Mouse (Mus musculus): Measurements from ENCODE around the gene Blm.
"Not testable (repeated sequence)": the region's sequence is repeated elsewhere in the genome, so short reads cannot be mapped to it uniquely, and the experiment has no call there.

Blm gene

DNA sequence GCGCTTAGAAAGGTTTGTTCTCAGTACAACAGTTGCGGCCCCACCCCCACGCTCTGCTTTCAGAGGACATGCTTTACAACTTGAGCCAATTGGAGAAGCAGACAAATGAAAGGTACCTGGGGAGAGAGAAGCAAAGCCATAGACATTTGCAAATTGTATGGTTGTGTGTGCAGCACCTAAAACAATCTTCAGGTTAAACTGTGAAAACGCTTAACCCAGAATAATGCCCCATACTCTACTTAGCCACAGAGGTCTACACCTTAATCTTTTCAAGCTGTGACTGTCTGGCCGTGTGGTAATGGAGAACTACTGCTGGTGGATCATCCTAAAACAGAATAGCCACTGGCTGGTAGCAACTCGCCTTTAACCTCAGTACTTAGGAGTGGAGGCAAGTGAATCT lies 8.2 kb downstream of the Blm start:
- Histone ChIP-seq H3K9me3 (ENCODE audit: low read length) (no peaks in the 10 kb centered on the region), H3K4me3 (replicated peaks; ENCODE audit: low read length) (no peak overlapping the region), H3K36me3 (ENCODE audit: insufficient read depth, low read length) (peaks cover 45% of the 10 kb centered on the region), H3K27me3 (ENCODE audit: insufficient read depth, low read length) (no peaks in the 10 kb centered on the region), H3K4me1 (replicated peaks; ENCODE audit: low read depth, low read length) (peaks cover 53% of the 10 kb centered on the region)
- peak; percentile 86; the same call in 1 of the 2 replicates for TF ChIP-seq NANOG (IDR thresholded peaks at IDR 0.05; ENCODE audit: borderline replicate concordance, low read length)
- TF ChIP-seq CTCF (conservative IDR thresholded peaks at IDR 0.05; ENCODE audit: low read length) = no peak
- TF ChIP-seq POU5F1 (IDR thresholded peaks at IDR 0.05; ENCODE audit: borderline replicate concordance, low read length) = no peak

DNA sequence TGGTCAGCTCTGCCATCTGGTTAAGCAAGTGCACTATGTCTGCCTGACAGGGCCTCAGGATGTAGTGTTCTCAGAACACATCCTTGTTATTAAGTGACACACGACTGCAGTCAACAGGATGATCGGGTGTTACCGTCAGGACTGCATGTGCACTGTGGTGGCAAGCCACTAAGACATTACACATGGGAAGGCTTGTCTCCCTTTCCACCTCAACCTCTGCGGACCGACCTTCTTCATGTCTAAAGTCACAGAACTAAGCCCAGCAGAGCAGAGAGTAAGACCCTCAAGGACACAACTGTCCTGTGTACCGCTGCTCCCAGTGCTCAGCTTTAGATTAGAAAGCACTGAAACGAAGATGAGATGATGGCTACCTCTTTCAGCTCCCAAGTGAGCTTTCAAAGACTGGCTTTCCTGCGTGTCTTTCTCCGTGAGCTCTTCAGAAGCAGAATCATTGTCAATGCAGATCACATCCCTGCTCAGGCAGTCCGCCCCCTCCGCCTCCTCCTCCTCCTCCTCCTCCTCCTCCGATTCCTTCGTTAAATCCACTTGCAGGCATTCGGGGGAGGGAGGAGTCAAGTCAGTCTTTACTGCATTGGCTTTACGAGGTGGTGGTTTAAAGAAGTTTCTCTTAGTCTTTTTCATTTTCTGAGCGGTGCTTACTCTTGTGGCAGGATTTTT lies 22.4 kb downstream of the Blm start:
- Histone ChIP-seq H3K4me3 (replicated peaks; ENCODE audit: low read length) (no peak overlapping the region), H3K27me3 (ENCODE audit: insufficient read depth, low read length) (no peaks in the 10 kb centered on the region), H3K9me3 (ENCODE audit: low read length) (no peaks in the 10 kb centered on the region), H3K4me1 (replicated peaks; ENCODE audit: low read depth, low read length) (peaks cover 10% of the 10 kb centered on the region), H3K36me3 (ENCODE audit: insufficient read depth, low read length) (peaks cover 86% of the 10 kb centered on the region)
- no peak for TF ChIP-seq CTCF (conservative IDR thresholded peaks at IDR 0.05; ENCODE audit: low read length)
- TF ChIP-seq POU5F1 (IDR thresholded peaks at IDR 0.05; ENCODE audit: borderline replicate concordance, low read length) = no peak
- TF ChIP-seq NANOG (IDR thresholded peaks at IDR 0.05; ENCODE audit: borderline replicate concordance, low read length) = no peak

DNA sequence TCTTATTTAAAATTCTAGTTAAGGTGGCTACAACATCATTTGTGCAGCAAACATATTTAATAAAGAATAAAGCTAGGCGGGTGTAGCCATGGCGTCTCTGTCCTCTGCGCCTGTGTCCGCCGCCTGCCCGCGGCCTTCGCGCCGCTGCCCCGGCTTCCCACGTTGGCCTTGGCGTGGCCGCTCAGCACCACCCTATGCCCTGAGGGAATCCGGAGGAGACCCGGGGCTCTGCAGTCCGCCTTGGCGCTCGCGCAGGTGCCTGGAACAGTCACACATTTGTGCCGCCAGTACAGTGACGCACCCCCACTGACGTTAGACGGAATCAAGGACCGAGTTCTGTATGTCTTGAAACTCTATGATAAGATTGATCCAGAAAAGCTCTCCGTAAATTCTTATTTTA lies 27.2 kb downstream of the Blm start:
- not testable (repeated sequence) for H3K27me3 ChIP-seq (ENCODE audit: insufficient read depth, low read length); H3K4me1 ChIP-seq (replicated peaks; ENCODE audit: low read depth, low read length); H3K9me3 ChIP-seq (ENCODE audit: low read length); H3K4me3 ChIP-seq (replicated peaks; ENCODE audit: low read length)
- H3K36me3 ChIP-seq (ENCODE audit: insufficient read depth, low read length) = peaks cover 93% of the 10 kb centered on the region

DNA sequence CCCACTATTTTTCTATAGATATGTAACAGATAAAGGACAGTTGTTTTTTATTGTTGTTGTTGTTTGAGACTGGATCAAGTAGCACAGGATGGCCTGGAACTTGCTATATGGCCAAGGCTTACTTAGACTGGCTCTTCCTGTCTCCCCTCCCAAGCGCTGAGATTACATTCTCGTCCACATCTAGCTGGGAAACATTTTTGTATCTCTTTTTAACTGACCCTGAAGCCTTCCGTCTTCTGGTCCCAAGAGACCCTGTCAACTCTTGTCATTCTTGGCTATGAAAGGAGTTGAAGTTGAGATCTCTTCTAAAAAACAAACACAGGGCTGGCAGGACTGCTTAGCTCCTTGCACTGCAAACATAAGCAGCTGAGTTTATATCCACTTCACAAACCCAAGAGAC lies 28.9 kb downstream of the Blm start:
- Histone ChIP-seq H3K4me3 (replicated peaks; ENCODE audit: low read length) (no peak overlapping the region), H3K9me3 (ENCODE audit: low read length) (no peaks in the 10 kb centered on the region), H3K27me3 (ENCODE audit: insufficient read depth, low read length) (no peaks in the 10 kb centered on the region), H3K4me1 (replicated peaks; ENCODE audit: low read depth, low read length) (no peaks in the 10 kb centered on the region), H3K36me3 (ENCODE audit: insufficient read depth, low read length) (peaks cover 93% of the 10 kb centered on the region)
- TF ChIP-seq NANOG (IDR thresholded peaks at IDR 0.05; ENCODE audit: borderline replicate concordance, low read length) (no peak), POU5F1 (IDR thresholded peaks at IDR 0.05; ENCODE audit: borderline replicate concordance, low read length) (no peak), CTCF (conservative IDR thresholded peaks at IDR 0.05; ENCODE audit: low read length) (no peak)

DNA sequence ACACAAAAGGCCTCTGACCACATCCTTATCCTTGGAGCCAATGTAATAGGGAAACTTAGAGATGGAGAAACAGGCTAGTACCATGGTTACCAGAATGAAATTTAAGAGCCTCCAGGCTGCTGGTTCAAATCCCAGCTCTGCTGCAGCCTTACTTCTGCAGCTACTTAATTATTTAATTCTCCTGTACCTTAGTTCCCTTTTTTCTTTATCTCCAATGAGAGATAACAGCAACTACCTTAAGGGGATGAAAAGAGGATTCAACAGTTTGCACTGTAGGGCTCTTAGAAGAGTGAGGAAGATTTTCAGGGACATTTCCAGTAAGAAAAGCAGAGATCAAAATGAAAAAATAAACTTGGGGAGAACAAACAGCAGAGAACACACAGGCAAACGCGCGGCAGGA lies 30.0 kb downstream of the Blm start:
- no peak overlapping the region for H3K4me3 ChIP-seq (replicated peaks; ENCODE audit: low read length)
- no peaks in the 10 kb centered on the region for H3K27me3 ChIP-seq (ENCODE audit: insufficient read depth, low read length)
- peaks cover 93% of the 10 kb centered on the region for H3K36me3 ChIP-seq (ENCODE audit: insufficient read depth, low read length)
- no peaks in the 10 kb centered on the region for H3K9me3 ChIP-seq (ENCODE audit: low read length)
- 0 out of 2 replicates have a peak, but pooled peaks cover under 1% of the 10 kb centered on the region for H3K4me1 ChIP-seq (replicated peaks; ENCODE audit: low read depth, low read length)
- TF ChIP-seq CTCF (conservative IDR thresholded peaks at IDR 0.05; ENCODE audit: low read length) (no peak), POU5F1 (IDR thresholded peaks at IDR 0.05; ENCODE audit: borderline replicate concordance, low read length) (no peak), NANOG (IDR thresholded peaks at IDR 0.05; ENCODE audit: borderline replicate concordance, low read length) (no peak)

DNA sequence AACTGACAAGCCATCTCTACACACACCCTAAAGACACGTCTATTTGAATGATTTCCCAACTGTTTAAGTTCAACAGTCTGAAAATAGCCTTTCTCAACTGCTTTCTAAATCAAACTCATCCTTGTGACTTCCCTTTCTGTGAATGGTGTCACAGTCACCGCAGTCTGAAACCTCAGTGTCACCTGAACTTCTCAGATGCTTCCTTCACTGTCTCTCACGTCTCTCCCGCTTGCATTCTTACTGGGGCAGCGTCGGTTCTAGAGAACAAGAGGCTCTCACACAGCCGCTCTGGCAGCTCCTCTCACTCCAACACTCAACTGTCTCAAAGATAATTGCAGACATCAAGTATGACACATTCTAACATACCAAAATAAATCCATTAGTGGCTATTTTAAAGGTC lies 33.9 kb downstream of the Blm start:
- H3K4me3 ChIP-seq (replicated peaks; ENCODE audit: low read length) = no peak overlapping the region
- H3K27me3 ChIP-seq (ENCODE audit: insufficient read depth, low read length) = no peaks in the 10 kb centered on the region
- H3K9me3 ChIP-seq (ENCODE audit: low read length) = no peaks in the 10 kb centered on the region
- TF ChIP-seq POU5F1 (IDR thresholded peaks at IDR 0.05; ENCODE audit: borderline replicate concordance, low read length) = no peak
- no peak for TF ChIP-seq NANOG (IDR thresholded peaks at IDR 0.05; ENCODE audit: borderline replicate concordance, low read length)
- no peak for TF ChIP-seq CTCF (conservative IDR thresholded peaks at IDR 0.05; ENCODE audit: low read length)
- H3K4me1 ChIP-seq (replicated peaks; ENCODE audit: low read depth, low read length) = peaks cover 13% of the 10 kb centered on the region
- peaks cover 96% of the 10 kb centered on the region for H3K36me3 ChIP-seq (ENCODE audit: insufficient read depth, low read length)

DNA sequence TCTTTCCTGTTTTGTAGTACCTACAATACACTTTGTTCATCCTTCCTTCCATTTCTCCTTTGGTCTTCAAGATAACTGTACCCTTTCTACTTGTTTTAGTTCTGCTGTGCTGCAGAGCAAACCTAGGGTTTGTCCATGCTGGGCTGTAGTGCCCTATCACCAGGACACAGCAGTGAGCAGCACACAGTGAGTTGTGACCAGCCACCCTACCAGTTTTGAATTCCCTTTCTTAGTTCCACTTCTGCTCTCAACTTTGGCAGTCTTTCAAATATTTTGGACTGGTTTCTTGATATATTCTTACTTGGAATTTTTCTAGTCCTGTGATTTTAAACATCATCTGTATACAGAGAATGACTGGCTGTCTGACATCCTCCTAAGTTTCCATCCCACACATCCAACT lies 34.8 kb downstream of the Blm start:
- H3K4me3 ChIP-seq (replicated peaks; ENCODE audit: low read length) = no peak overlapping the region
- TF ChIP-seq NANOG (IDR thresholded peaks at IDR 0.05; ENCODE audit: borderline replicate concordance, low read length) = no peak
- TF ChIP-seq POU5F1 (IDR thresholded peaks at IDR 0.05; ENCODE audit: borderline replicate concordance, low read length) = no peak
- no peak for TF ChIP-seq CTCF (conservative IDR thresholded peaks at IDR 0.05; ENCODE audit: low read length)
- H3K36me3 ChIP-seq (ENCODE audit: insufficient read depth, low read length) = peaks cover 95% of the 10 kb centered on the region
- no peaks in the 10 kb centered on the region for H3K9me3 ChIP-seq (ENCODE audit: low read length)
- no peaks in the 10 kb centered on the region for H3K27me3 ChIP-seq (ENCODE audit: insufficient read depth, low read length)
- H3K4me1 ChIP-seq (replicated peaks; ENCODE audit: low read depth, low read length) = peaks cover 13% of the 10 kb centered on the region

DNA sequence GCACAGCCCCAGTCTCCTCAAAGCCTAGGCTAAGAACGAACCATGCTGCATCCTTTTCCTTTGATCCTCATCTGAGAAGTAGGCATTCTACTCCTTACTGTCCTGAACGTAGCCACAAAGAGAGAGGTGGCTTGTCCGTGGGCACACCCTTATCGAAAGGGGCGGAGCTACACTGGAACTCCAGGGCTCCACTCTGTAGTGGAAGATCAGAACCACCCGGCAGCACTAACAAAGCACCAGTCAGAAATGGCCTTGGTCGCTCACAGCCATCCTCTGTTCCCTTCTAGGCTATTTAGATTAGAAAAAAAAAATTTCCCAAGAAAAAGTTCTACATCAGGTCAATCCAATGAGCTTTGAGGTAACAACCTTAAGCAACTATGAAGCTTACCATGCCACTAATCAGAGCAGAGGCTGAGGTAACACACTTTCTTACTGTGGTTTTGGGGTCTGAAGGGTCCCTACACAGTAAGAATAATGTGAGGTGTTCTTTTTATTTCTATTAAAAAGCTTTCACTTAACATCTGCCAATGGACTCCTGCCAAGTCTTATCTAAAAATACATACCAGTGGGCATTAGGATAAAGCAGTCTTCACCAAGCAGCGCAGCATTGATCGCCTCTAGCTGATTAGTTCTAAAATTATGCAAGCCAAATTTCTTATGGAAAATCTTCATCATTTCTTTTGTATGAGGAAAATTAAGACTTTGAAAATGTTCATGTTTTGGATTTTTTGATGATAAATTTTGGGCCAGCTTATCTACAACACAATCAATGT lies 35.5 kb downstream of the Blm start:
- Histone ChIP-seq H3K36me3 (ENCODE audit: insufficient read depth, low read length) (peaks cover 95% of the 10 kb centered on the region), H3K9me3 (ENCODE audit: low read length) (no peaks in the 10 kb centered on the region), H3K4me3 (replicated peaks; ENCODE audit: low read length) (no peak overlapping the region), H3K27me3 (ENCODE audit: insufficient read depth, low read length) (no peaks in the 10 kb centered on the region), H3K4me1 (replicated peaks; ENCODE audit: low read depth, low read length) (peaks cover 13% of the 10 kb centered on the region)
- TF ChIP-seq CTCF (conservative IDR thresholded peaks at IDR 0.05; ENCODE audit: low read length) (no peak), NANOG (IDR thresholded peaks at IDR 0.05; ENCODE audit: borderline replicate concordance, low read length) (peak; percentile 57; the same call in 1 of the 2 replicates), POU5F1 (IDR thresholded peaks at IDR 0.05; ENCODE audit: borderline replicate concordance, low read length) (no peak)
